Mouse (Mus musculus) B cell, adult 2 months (primary cell): ENCODE results near the gene Ankrd55.

Source experiments
- DNase-seq, 2 experiments: peaks; one replicate each; pipeline ENCODE4 v3.0.0; 2022

The Ankrd55 gene

GRCm38 (mm10) chr13:112345542-112345941, 57.3 kb downstream of the Ankrd55 start:
- no peak for DNase-seq

GRCm38 (mm10) chr13:112346031-112346430, 57.8 kb downstream of the Ankrd55 start:
- no peak for DNase-seq

- DNase-seq, result no peak
These were observed 58.5 kb downstream of the Ankrd55 start for GRCm38 (mm10) chr13:112346659-112347142.

- no peak for DNase-seq
These were observed 60.0 kb downstream of the Ankrd55 start for GRCm38 (mm10) chr13:112348250-112348649.

GRCm38 (mm10) chr13:112348896-112349484, 60.7 kb downstream of the Ankrd55 start:
- DNase-seq, result peak in 1 of 2 experiments; percentile 43

- peak; percentile 59 for DNase-seq
These were observed 61.2 kb downstream of the Ankrd55 start for GRCm38 (mm10) chr13:112349500-112349899.

- DNase-seq, result no peak
These were observed 63.7 kb downstream of the Ankrd55 start for GRCm38 (mm10) chr13:112351943-112352342.

GRCm38 (mm10) chr13:112354109-112354867, 66.0 kb downstream of the Ankrd55 start:
- peak in 1 of 2 experiments; percentile 19 for DNase-seq

- DNase-seq, result peak; percentile 82 to 85
These were observed 66.7 kb downstream of the Ankrd55 start for GRCm38 (mm10) chr13:112354958-112355357.

GRCm38 (mm10) chr13:112355794-112356486, 67.7 kb downstream of the Ankrd55 start:
- DNase-seq, result peak in 1 of 2 experiments; percentile 10

- DNase-seq, result peak; percentile 25 to 40
These were observed 73.3 kb downstream of the Ankrd55 start for GRCm38 (mm10) chr13:112361575-112361974.

- DNase-seq, result no peak
These were observed 75.0 kb downstream of the Ankrd55 start for GRCm38 (mm10) chr13:112363218-112363617.

- DNase-seq, result no peak
These were observed 75.5 kb downstream of the Ankrd55 start for GRCm38 (mm10) chr13:112363746-112364145.

GRCm38 (mm10) chr13:112364698-112365097, 76.4 kb downstream of the Ankrd55 start:
- DNase-seq, result no peak

GRCm38 (mm10) chr13:112365303-112365702, 77.1 kb downstream of the Ankrd55 start:
- DNase-seq, result no peak

GRCm38 (mm10) chr13:112365762-112366161, 77.5 kb downstream of the Ankrd55 start:
- peak; percentile 23 to 30 for DNase-seq

- peak; percentile 15 to 29 for DNase-seq
These were observed 78.2 kb downstream of the Ankrd55 start for GRCm38 (mm10) chr13:112366321-112367029.

- no peak for DNase-seq
These were observed 83.5 kb downstream of the Ankrd55 start for GRCm38 (mm10) chr13:112371729-112372128.

GRCm38 (mm10) chr13:112375766-112376165, 87.5 kb downstream of the Ankrd55 start:
- no peak for DNase-seq

GRCm38 (mm10) chr13:112378782-112379305, 90.6 kb downstream of the Ankrd55 start:
- peak; percentile 39 to 54 for DNase-seq

- no peak for DNase-seq
These were observed 93.2 kb downstream of the Ankrd55 start for GRCm38 (mm10) chr13:112381476-112381875.

GRCm38 (mm10) chr13:112382457-112382856, 94.2 kb downstream of the Ankrd55 start:
- DNase-seq, result no peak

- no peak for DNase-seq
These were observed 94.7 kb downstream of the Ankrd55 start for GRCm38 (mm10) chr13:112382956-112383355.
